Mouse (Mus musculus) C2C12 (cell line): ENCODE results near the gene Wdr19. TPM values are rescaled to one million over a fixed set of nuclear protein-coding genes. Genes with fewer than 3 reads are reported as not detected.

Experiments used
- H3K27me3 ChIP-seq: one replicate; pipeline ENCODE4 v1.6.1; 2011; ENCODE audit not compliant: control insufficient read depth, insufficient read depth, insufficient read length
- H3K36me3 ChIP-seq: one replicate; pipeline ENCODE4 v1.6.1; 2011; ENCODE audit not compliant: control insufficient read depth, insufficient read depth
- H3K4me3 ChIP-seq: one replicate; pipeline ENCODE4 v1.5.1; 2011; ENCODE audit warnings: mild to moderate bottlenecking, control low read depth; ENCODE audit not compliant: poor library complexity, insufficient read depth, severe bottlenecking
- H3K79me2 ChIP-seq: one replicate; pipeline ENCODE4 v1.6.1; 2011; ENCODE audit not compliant: control insufficient read depth, insufficient read depth
- H3K79me3 ChIP-seq: one replicate; pipeline ENCODE4 v1.6.1; 2011; ENCODE audit warnings: low read depth, control low read depth
- H3ac ChIP-seq: one replicate; pipeline ENCODE3; 2011; ENCODE audit warnings: low read depth; ENCODE audit not compliant: control insufficient read depth, insufficient read length
- CEBPB ChIP-seq: IDR thresholded peaks from one replicate; pipeline ENCODE4 v1.6.1; 2011; ENCODE audit warnings: low read depth, mild to moderate bottlenecking, control low read depth, moderate library complexity
- CTCF ChIP-seq: IDR thresholded peaks from one replicate; pipeline ENCODE4 v1.5.1; 2011; ENCODE audit not compliant: control insufficient read depth, insufficient read depth, insufficient read length
- FOSL1 ChIP-seq: IDR thresholded peaks from one replicate; pipeline ENCODE4 v1.8.0; 2011; ENCODE audit warnings: mild to moderate bottlenecking, low read length; ENCODE audit not compliant: poor library complexity, insufficient read depth, severe bottlenecking
- MAX ChIP-seq: IDR thresholded peaks from one replicate; pipeline ENCODE4 v1.6.1; 2011; ENCODE audit warnings: mild to moderate bottlenecking, control low read depth
- MYOD1 ChIP-seq: IDR thresholded peaks from one replicate; pipeline ENCODE4 v1.6.1; 2011; ENCODE audit warnings: low read depth; ENCODE audit not compliant: control insufficient read depth, insufficient read length
- MYOG ChIP-seq: IDR thresholded peaks from one replicate; pipeline ENCODE4 v1.6.1; 2011; ENCODE audit not compliant: control insufficient read depth, insufficient read length; ENCODE audit errors: extremely low read depth
- USF1 ChIP-seq: IDR thresholded peaks from one replicate; pipeline ENCODE4 v1.6.1; 2011; ENCODE audit warnings: low read depth, mild to moderate bottlenecking, control low read depth, moderate library complexity
- polyA plus RNA-seq: library from polyadenylated mRNA; unstranded; fragments of >200 nt; fragmentation: generic; extraction: Trizol; gene quantifications from one replicate; pipeline ENCODE4 v1.2.1, GENCODE M21; 2012; ENCODE audit warnings: missing spikeins

The Wdr19 gene
- polyA plus RNA-seq, 1 experiment: 2.9 TPM

- Histone ChIP-seq H3K27me3 (no peaks in the 10 kb centered on the region), H3K79me2 (no peaks in the 10 kb centered on the region), H3K36me3 (no peaks in the 10 kb centered on the region), H3K4me3 (no peak overlapping the region), H3K79me3 (no peaks in the 10 kb centered on the region), H3ac (no peak overlapping the region)
- TF ChIP-seq MAX (no peak), CTCF (peak; percentile 53), MYOG (no peak)
These were observed 13.8 kb downstream of the Wdr19 start for GRCm38 (mm10) chr5:65213321-65213720.

DNA sequence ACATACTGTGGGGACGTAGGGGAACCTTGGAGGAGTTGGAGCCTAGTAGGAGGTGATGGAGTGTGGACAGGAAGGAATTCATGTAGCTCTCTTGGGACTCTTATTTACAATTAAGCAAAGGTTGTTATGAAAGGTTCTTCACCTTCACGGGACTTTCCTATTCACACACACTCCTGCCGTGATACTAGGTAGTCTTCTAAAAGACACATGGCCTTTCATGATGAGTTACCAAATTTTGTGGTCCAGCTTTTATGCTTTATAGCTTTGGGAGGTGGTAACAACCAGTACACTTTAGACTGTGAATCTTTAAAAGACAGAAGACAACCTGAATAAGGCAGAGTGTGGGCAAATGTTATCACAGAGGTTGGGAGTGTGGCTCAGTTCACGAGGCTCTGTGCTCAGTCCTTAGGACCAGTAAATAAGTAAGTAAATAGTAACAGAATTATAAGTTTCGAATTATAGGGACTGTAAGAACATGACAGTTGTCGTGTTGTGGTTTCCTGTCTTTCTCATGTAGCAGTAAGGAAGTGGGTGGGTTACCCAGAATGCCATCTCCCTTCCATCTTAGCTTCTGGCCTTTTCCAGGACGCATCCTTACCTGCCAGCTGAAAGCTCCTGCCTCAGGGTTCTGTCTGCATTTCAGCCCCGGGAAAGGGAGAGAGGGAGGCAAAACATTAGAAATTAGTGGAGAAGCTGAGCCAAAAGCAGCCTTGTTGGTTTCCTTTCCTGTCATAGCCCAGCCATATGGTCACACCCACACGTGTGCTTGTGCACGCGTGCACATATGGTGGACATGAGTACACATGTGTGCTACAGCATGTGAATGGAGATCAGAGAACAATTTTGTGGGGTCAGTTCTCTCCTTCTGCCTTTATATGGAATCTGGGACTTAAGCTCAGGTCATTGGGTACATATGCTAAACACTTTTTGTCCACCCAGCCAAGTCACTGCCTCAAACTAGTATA, 18.1 kb downstream of the Wdr19 start:
- H3K27me3 ChIP-seq: no peaks in the 10 kb centered on the region
- H3K4me3 ChIP-seq: no peak overlapping the region
- no peaks in the 10 kb centered on the region for H3K36me3 ChIP-seq
- no peak overlapping the region for H3ac ChIP-seq
- no peaks in the 10 kb centered on the region for H3K79me3 ChIP-seq
- TF ChIP-seq FOSL1 (no peak), CTCF (no peak), MYOG (no peak), USF1 (no peak), MYOD1 (no peak), MAX (no peak), CEBPB (no peak)
- no peaks in the 10 kb centered on the region for H3K79me2 ChIP-seq

GRCm38 (mm10) chr5:65221037-65221436, 21.5 kb downstream of the Wdr19 start:
- H3K36me3 ChIP-seq: no peaks in the 10 kb centered on the region
- no peak for TF ChIP-seq FOSL1
- no peak for TF ChIP-seq MAX
- no peak for TF ChIP-seq USF1
- TF ChIP-seq CEBPB: no peak
- TF ChIP-seq MYOD1: no peak
- TF ChIP-seq CTCF: no peak
- no peak for TF ChIP-seq MYOG
- H3K79me2 ChIP-seq: no peaks in the 10 kb centered on the region
- H3ac ChIP-seq: no peak overlapping the region
- H3K79me3 ChIP-seq: no peaks in the 10 kb centered on the region
- no peak overlapping the region for H3K4me3 ChIP-seq
- no peaks in the 10 kb centered on the region for H3K27me3 ChIP-seq

DNA sequence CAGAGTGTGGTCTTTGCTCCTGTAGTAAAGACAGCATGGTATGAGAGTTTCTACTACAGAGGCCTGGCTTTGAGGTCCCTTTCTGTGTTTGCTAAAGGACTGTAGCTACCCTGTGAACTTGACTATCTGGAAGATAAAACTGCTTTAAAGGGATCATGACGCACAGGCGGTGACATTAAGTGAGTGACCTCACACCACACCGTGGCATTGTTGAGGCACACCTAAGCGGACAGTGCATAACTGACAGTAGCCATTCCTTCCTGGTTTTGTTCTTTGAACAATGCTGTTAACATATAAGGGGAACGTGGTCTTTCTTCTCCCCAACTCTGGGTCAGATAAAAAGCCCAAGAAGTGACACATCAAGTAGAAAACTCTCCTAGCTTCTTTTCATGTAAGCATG, 24.6 kb downstream of the Wdr19 start:
- Histone ChIP-seq H3K36me3 (no peaks in the 10 kb centered on the region), H3K27me3 (no peaks in the 10 kb centered on the region), H3K79me2 (no peaks in the 10 kb centered on the region), H3K4me3 (no peak overlapping the region), H3K79me3 (no peaks in the 10 kb centered on the region), H3ac (no peak overlapping the region)
- TF ChIP-seq MYOD1 (no peak), FOSL1 (no peak), MYOG (no peak), CEBPB (no peak), MAX (no peak), USF1 (no peak), CTCF (no peak)

- H3K79me3 ChIP-seq: no peaks in the 10 kb centered on the region
- H3K4me3 ChIP-seq: no peak overlapping the region
- no peaks in the 10 kb centered on the region for H3K36me3 ChIP-seq
- no peak overlapping the region for H3ac ChIP-seq
- TF ChIP-seq CTCF (no peak), MYOD1 (no peak), CEBPB (no peak), USF1 (no peak), FOSL1 (no peak), MAX (no peak), MYOG (no peak)
- no peaks in the 10 kb centered on the region for H3K27me3 ChIP-seq
- H3K79me2 ChIP-seq: no peaks in the 10 kb centered on the region
These were observed 31.9 kb downstream of the Wdr19 start for GRCm38 (mm10) chr5:65231289-65232003.
